Mouse (Mus musculus) cerebellum, adult 2 months (tissue): ENCODE results near the gene Tlr2.

Experiments used
- CTCF ChIP-seq: fragments of 200-500 bp; IDR thresholded peaks from 2 replicates; pipeline ENCODE4 v1.5.1; 2011; ENCODE audit warnings: low read depth, mild to moderate bottlenecking, control low read depth, low read length, moderate library complexity, borderline replicate concordance; ENCODE audit not compliant: insufficient read depth
- POLR2A ChIP-seq: fragments of 200-500 bp; IDR thresholded peaks from 2 replicates; pipeline ENCODE4 v1.6.1; 2011; ENCODE audit warnings: low read length, control low read depth, borderline replicate concordance; ENCODE audit not compliant: insufficient read depth

- no peak for TF ChIP-seq CTCF
- TF ChIP-seq POLR2A = no peak
Observed at GRCm38 (mm10) chr3:83823774-83824173, 17.8 kb downstream of the Tlr2 start.
